Mouse (Mus musculus) thymus, adult 2 months (tissue): ENCODE data around the gene Lcp2.

Experiments used
- CTCF ChIP-seq: fragments of 200-500 bp; IDR thresholded peaks from 2 replicates; pipeline ENCODE4 v1.5.1; 2012; ENCODE audit warnings: mild to moderate bottlenecking, control low read depth, low read length, moderate library complexity, borderline replicate concordance; ENCODE audit not compliant: control insufficient read depth, poor library complexity, insufficient read depth; ENCODE audit errors: extremely low read depth
- POLR2A ChIP-seq: fragments of 200-500 bp; IDR thresholded peaks from 2 replicates; pipeline ENCODE4 v1.6.1; 2012; ENCODE audit warnings: mild to moderate bottlenecking, low read length, control low read depth, moderate library complexity; ENCODE audit not compliant: control insufficient read depth, poor library complexity, insufficient read depth; ENCODE audit errors: extremely low read depth

- TF ChIP-seq POLR2A (no peak), CTCF (no peak)
These were observed 21.6 kb upstream of the Lcp2 start for GRCm38 (mm10) chr11:34025091-34025490.
